Mouse (Mus musculus) right cerebral cortex, adult 2 months (tissue): Measurements from ENCODE around the gene Trappc10.
"Not testable (repeated sequence)": the region's sequence is repeated elsewhere in the genome, so short reads cannot be mapped to it uniquely, and the experiment has no call there.

Source experiments
- DNase-seq, 2 experiments: peaks; one replicate each; pipeline ENCODE4 v3.0.0; 2021 to 2022; ENCODE audit warnings: low spot score in 2 of 2

The Trappc10 gene

GRCm38 (mm10) chr10:78211311-78211710 lies 33.1 kb downstream of the Trappc10 start:
- DNase-seq, result no peak

- DNase-seq, result no peak
Measured at GRCm38 (mm10) chr10:78201182-78201581, 43.3 kb downstream of the Trappc10 start.

- DNase-seq, result no peak
Measured at GRCm38 (mm10) chr10:78192933-78193332, 51.5 kb downstream of the Trappc10 start.

- DNase-seq, result not testable (repeated sequence)
Measured at GRCm38 (mm10) chr10:78186076-78186475, 58.4 kb downstream of the Trappc10 start.

GRCm38 (mm10) chr10:78185381-78185725 lies 59.1 kb downstream of the Trappc10 start:
- no peak for DNase-seq

GRCm38 (mm10) chr10:78184531-78185380 lies 59.7 kb downstream of the Trappc10 start, which contains the start of gene Pwp2:
Gene Pwp2, minus strand, starts transcription at chr10:78185149.
- DNase-seq, result peak; percentile 87 to 95

GRCm38 (mm10) chr10:78183577-78183976 lies 60.9 kb downstream of the Trappc10 start:
- no peak for DNase-seq

GRCm38 (mm10) chr10:78182321-78182720 lies 62.1 kb downstream of the Trappc10 start:
- no peak for DNase-seq

GRCm38 (mm10) chr10:78174474-78174873 lies 70.0 kb downstream of the Trappc10 start:
- DNase-seq, result no peak

- DNase-seq, result no peak
Measured at GRCm38 (mm10) chr10:78171581-78171980, 72.9 kb downstream of the Trappc10 start.

GRCm38 (mm10) chr10:78171057-78171456 lies 73.4 kb downstream of the Trappc10 start:
- DNase-seq, result no peak

- no peak for DNase-seq
Measured at GRCm38 (mm10) chr10:78170445-78170844, 74.0 kb downstream of the Trappc10 start.

- DNase-seq, result peak; percentile 99
Measured at GRCm38 (mm10) chr10:78169281-78170042, 75.0 kb downstream of the Trappc10 start, which contains the start of gene D10Jhu81e. Gene D10Jhu81e, minus strand, starts transcription at chr10:78169782.

- no peak for DNase-seq
Measured at GRCm38 (mm10) chr10:78168792-78169191, 75.6 kb downstream of the Trappc10 start.

GRCm38 (mm10) chr10:78167775-78168174 lies 76.7 kb downstream of the Trappc10 start:
- no peak for DNase-seq

GRCm38 (mm10) chr10:78167333-78167732 lies 77.1 kb downstream of the Trappc10 start:
- no peak for DNase-seq

GRCm38 (mm10) chr10:78165256-78166005 lies 79.0 kb downstream of the Trappc10 start:
- no peak for DNase-seq

- DNase-seq, result no peak
Measured at GRCm38 (mm10) chr10:78164786-78165185, 79.7 kb downstream of the Trappc10 start.

GRCm38 (mm10) chr10:78163923-78164322 lies 80.5 kb downstream of the Trappc10 start:
- peak; percentile 73 to 76 for DNase-seq

GRCm38 (mm10) chr10:78163241-78163640 lies 81.2 kb downstream of the Trappc10 start:
- DNase-seq, result no peak

- no peak for DNase-seq
Measured at GRCm38 (mm10) chr10:78162646-78163045, 81.8 kb downstream of the Trappc10 start.

- no peak for DNase-seq
Measured at GRCm38 (mm10) chr10:78161096-78161495, 83.3 kb downstream of the Trappc10 start.
